Mouse (Mus musculus) CD4-positive, CD25-positive, alpha-beta regulatory T cell, adult 2 months (primary cell): ENCODE data around the gene AI413582.

Source experiments
- DNase-seq: peaks from one replicate; pipeline ENCODE4 v3.0.0-alpha.2; 2012; ENCODE audit warnings: low read depth, low spot score

The AI413582 gene

GRCm38 (mm10) chr17:27555512-27556172 lies 9.9 kb downstream of the AI413582 start:
- DNase-seq = peak; percentile 84

- DNase-seq = peak; percentile 60
These were observed 10.5 kb downstream of the AI413582 start for GRCm38 (mm10) chr17:27555075-27555511.

- DNase-seq = no peak
These were observed 11.2 kb downstream of the AI413582 start for GRCm38 (mm10) chr17:27554062-27554960.

- DNase-seq = no peak
These were observed 13.0 kb downstream of the AI413582 start for GRCm38 (mm10) chr17:27552215-27553201.

GRCm38 (mm10) chr17:27551393-27551940 lies 14.1 kb downstream of the AI413582 start:
- no peak for DNase-seq

GRCm38 (mm10) chr17:27549234-27549633 lies 16.3 kb downstream of the AI413582 start:
- no peak for DNase-seq

- DNase-seq = no peak
These were observed 18.2 kb downstream of the AI413582 start for GRCm38 (mm10) chr17:27547253-27547868.

- DNase-seq = no peak
These were observed 18.9 kb downstream of the AI413582 start for GRCm38 (mm10) chr17:27546574-27547085.

GRCm38 (mm10) chr17:27545991-27546390 lies 19.6 kb downstream of the AI413582 start:
- no peak for DNase-seq

- DNase-seq = no peak
These were observed 21.0 kb downstream of the AI413582 start for GRCm38 (mm10) chr17:27544551-27544950.

- DNase-seq = no peak
These were observed 23.6 kb downstream of the AI413582 start for GRCm38 (mm10) chr17:27541984-27542383.

- no peak for DNase-seq
These were observed 24.3 kb downstream of the AI413582 start for GRCm38 (mm10) chr17:27541261-27541660.

- DNase-seq = peak; percentile 92
These were observed 30.8 kb downstream of the AI413582 start for GRCm38 (mm10) chr17:27534718-27535117.

GRCm38 (mm10) chr17:27533354-27533753 lies 32.2 kb downstream of the AI413582 start:
- peak; percentile 51 for DNase-seq

- DNase-seq = no peak
These were observed 33.5 kb downstream of the AI413582 start for GRCm38 (mm10) chr17:27532095-27532494.

GRCm38 (mm10) chr17:27528767-27529166 lies 36.8 kb downstream of the AI413582 start:
- DNase-seq = no peak

GRCm38 (mm10) chr17:27528030-27528429 lies 37.5 kb downstream of the AI413582 start:
- DNase-seq = no peak

- no peak for DNase-seq
These were observed 38.4 kb downstream of the AI413582 start for GRCm38 (mm10) chr17:27527188-27527587.

GRCm38 (mm10) chr17:27523121-27523520 lies 42.4 kb downstream of the AI413582 start:
- no peak for DNase-seq

- DNase-seq = no peak
These were observed 44.3 kb downstream of the AI413582 start, which contains the start of gene Grm4 for GRCm38 (mm10) chr17:27521303-27521702. Gene Grm4 (minus strand): TSS chr17:27521403.
